Mouse (Mus musculus): ENCODE measurements around the gene Foxk1. TPM values are rescaled to one million over a fixed set of nuclear protein-coding genes. Genes with fewer than 3 reads are reported as not detected.

Gene Foxk1
- polyA plus RNA-seq, 1 experiment from 2014 or later: 3.1 TPM

- Histone ChIP-seq H3K27ac (no peak overlapping the region), H3K27me3 (no peaks in the 10 kb centered on the region), H3K9me3 (replicated peaks) (no peaks in the 10 kb centered on the region), H3K4me1 (peaks cover 36% of the 10 kb centered on the region), H3K4me2 (no peak overlapping the region), H3K4me3 (no peak overlapping the region), H3K9ac (no peak overlapping the region), H3K36me3 (ENCODE audit: poor library complexity, severe bottlenecking) (peaks cover 17% of the 10 kb centered on the region)
- ATAC-seq: peak; percentile 63; the same call in 1 of the 2 replicates
- WGBS: 54% methylated on average over 3 of the region's 3 CpGs
Observed at GRCm38 (mm10) chr5:142423701-142424100, 22.4 kb downstream of the Foxk1 start.

GRCm38 (mm10) chr5:142424627-142425349 is 23.5 kb downstream of the Foxk1 start:
- no peak for ATAC-seq
- Histone ChIP-seq H3K9ac (peak overlapping the region; percentile 34; the same call in 1 of the 2 replicates), H3K9me3 (replicated peaks) (no peaks in the 10 kb centered on the region), H3K4me3 (no peak overlapping the region), H3K4me1 (peaks cover 36% of the 10 kb centered on the region), H3K36me3 (ENCODE audit: poor library complexity, severe bottlenecking) (peaks cover 9% of the 10 kb centered on the region), H3K4me2 (no peak overlapping the region), H3K27me3 (no peaks in the 10 kb centered on the region), H3K27ac (peak overlapping the region; percentile 15; the same call in 1 of the 2 replicates)
- 85% methylated on average over 13 of the region's 13 CpGs for WGBS

- no peak for ATAC-seq
- Histone ChIP-seq H3K9me3 (replicated peaks) (no peaks in the 10 kb centered on the region), H3K27me3 (no peaks in the 10 kb centered on the region), H3K4me3 (no peak overlapping the region), H3K27ac (no peak overlapping the region), H3K4me2 (no peak overlapping the region), H3K36me3 (ENCODE audit: poor library complexity, severe bottlenecking) (no peaks in the 10 kb centered on the region), H3K9ac (no peak overlapping the region), H3K4me1 (peaks cover 31% of the 10 kb centered on the region)
- 92% methylated on average over 2 of the region's 2 CpGs for WGBS
Observed at GRCm38 (mm10) chr5:142426476-142426875, 25.2 kb downstream of the Foxk1 start.

GRCm38 (mm10) chr5:142427876-142428275 is 26.6 kb downstream of the Foxk1 start:
- Histone ChIP-seq H3K4me2 (no peak overlapping the region), H3K4me1 (peaks cover 28% of the 10 kb centered on the region), H3K4me3 (no peak overlapping the region), H3K9me3 (replicated peaks) (no peaks in the 10 kb centered on the region), H3K27ac (peak overlapping the region; percentile 2; the same call in 1 of the 2 replicates), H3K27me3 (no peaks in the 10 kb centered on the region), H3K36me3 (ENCODE audit: poor library complexity, severe bottlenecking) (no peaks in the 10 kb centered on the region), H3K9ac (no peak overlapping the region)
- ATAC-seq: no peak
- WGBS: 63% methylated on average over 10 of the region's 10 CpGs

GRCm38 (mm10) chr5:142428691-142429090 is 27.4 kb downstream of the Foxk1 start:
- no peak overlapping the region for H3K4me3 ChIP-seq
- WGBS: 66% methylated on average over 6 of the region's 6 CpGs
- no peak for ATAC-seq
- H3K4me1 ChIP-seq: peaks cover 26% of the 10 kb centered on the region
- H3K9ac ChIP-seq: no peak overlapping the region
- H3K4me2 ChIP-seq: no peak overlapping the region
- no peaks in the 10 kb centered on the region for H3K36me3 ChIP-seq (ENCODE audit: poor library complexity, severe bottlenecking)
- H3K27ac ChIP-seq: no peak overlapping the region
- H3K9me3 ChIP-seq (replicated peaks): no peaks in the 10 kb centered on the region
- no peaks in the 10 kb centered on the region for H3K27me3 ChIP-seq

- no peak overlapping the region for H3K9ac ChIP-seq
- H3K27ac ChIP-seq: no peak overlapping the region
- WGBS: 76% methylated on average over 12 of the region's 12 CpGs
- H3K4me1 ChIP-seq: peaks cover 24% of the 10 kb centered on the region
- no peaks in the 10 kb centered on the region for H3K9me3 ChIP-seq (replicated peaks)
- no peaks in the 10 kb centered on the region for H3K27me3 ChIP-seq
- H3K4me3 ChIP-seq: no peak overlapping the region
- ATAC-seq: no peak
- H3K4me2 ChIP-seq: no peak overlapping the region
- H3K36me3 ChIP-seq (ENCODE audit: poor library complexity, severe bottlenecking): peaks cover 13% of the 10 kb centered on the region
Observed at GRCm38 (mm10) chr5:142431029-142431428, 29.7 kb downstream of the Foxk1 start.

- WGBS: 89% methylated on average over 9 of the region's 9 CpGs
- H3K4me1 ChIP-seq: peaks cover 24% of the 10 kb centered on the region
- H3K9ac ChIP-seq: no peak overlapping the region
- H3K4me3 ChIP-seq: no peak overlapping the region
- H3K27ac ChIP-seq: no peak overlapping the region
- H3K36me3 ChIP-seq (ENCODE audit: poor library complexity, severe bottlenecking): peaks cover 21% of the 10 kb centered on the region
- H3K4me2 ChIP-seq: no peak overlapping the region
- H3K27me3 ChIP-seq: no peaks in the 10 kb centered on the region
- ATAC-seq: no peak
- no peaks in the 10 kb centered on the region for H3K9me3 ChIP-seq (replicated peaks)
Observed at GRCm38 (mm10) chr5:142431811-142432434, 30.6 kb downstream of the Foxk1 start.

- Histone ChIP-seq H3K36me3 (ENCODE audit: poor library complexity, severe bottlenecking) (peaks cover 26% of the 10 kb centered on the region), H3K9ac (0 out of 2 replicates have a peak overlapping the region, but pooled peaks have one; percentile 2), H3K27me3 (no peaks in the 10 kb centered on the region), H3K4me2 (no peak overlapping the region), H3K27ac (no peak overlapping the region), H3K9me3 (replicated peaks) (no peaks in the 10 kb centered on the region), H3K4me3 (no peak overlapping the region), H3K4me1 (peaks cover 20% of the 10 kb centered on the region)
- 85% methylated on average over 4 of the region's 4 CpGs for WGBS
- ATAC-seq: no peak
Observed at GRCm38 (mm10) chr5:142432695-142433094, 31.4 kb downstream of the Foxk1 start.

GRCm38 (mm10) chr5:142434052-142434451 is 32.8 kb downstream of the Foxk1 start:
- Histone ChIP-seq H3K9me3 (replicated peaks) (no peaks in the 10 kb centered on the region), H3K9ac (no peak overlapping the region), H3K4me1 (peaks cover 17% of the 10 kb centered on the region), H3K27me3 (no peaks in the 10 kb centered on the region), H3K27ac (0 out of 2 replicates have a peak overlapping the region, but pooled peaks have one; percentile 35), H3K36me3 (ENCODE audit: poor library complexity, severe bottlenecking) (peaks cover 28% of the 10 kb centered on the region), H3K4me2 (no peak overlapping the region), H3K4me3 (no peak overlapping the region)
- no peak for ATAC-seq
- 73% methylated on average over 5 of the region's 5 CpGs for WGBS

GRCm38 (mm10) chr5:142435736-142436135 is 34.4 kb downstream of the Foxk1 start:
- no peak for ATAC-seq
- peaks cover 31% of the 10 kb centered on the region for H3K4me1 ChIP-seq
- 97% methylated on average over 15 of the region's 15 CpGs for WGBS

GRCm38 (mm10) chr5:142438380-142438938 is 37.2 kb downstream of the Foxk1 start:
- Histone ChIP-seq H3K9me3 (replicated peaks) (no peaks in the 10 kb centered on the region), H3K27me3 (0 out of 2 replicates have a peak, but pooled peaks cover 3% of the 10 kb centered on the region), H3K27ac (no peak overlapping the region), H3K9ac (no peak overlapping the region), H3K36me3 (ENCODE audit: poor library complexity, severe bottlenecking) (peaks cover 28% of the 10 kb centered on the region), H3K4me1 (peaks cover 41% of the 10 kb centered on the region), H3K4me2 (no peak overlapping the region), H3K4me3 (no peak overlapping the region)
- WGBS: 91% methylated on average over 16 of the region's 16 CpGs
- ATAC-seq: no peak

More at GRCm38 (mm10) chr5:142435736-142436135, 34.4 kb downstream of the Foxk1 start:
- H3K27ac ChIP-seq: no peak overlapping the region
- no peak overlapping the region for H3K4me3 ChIP-seq
- H3K27me3 ChIP-seq: no peaks in the 10 kb centered on the region
- no peak overlapping the region for H3K9ac ChIP-seq
- H3K36me3 ChIP-seq (ENCODE audit: poor library complexity, severe bottlenecking): peaks cover 28% of the 10 kb centered on the region
- no peak overlapping the region for H3K4me2 ChIP-seq
- no peaks in the 10 kb centered on the region for H3K9me3 ChIP-seq (replicated peaks)

- Histone ChIP-seq H3K4me3 (peak overlapping the region; percentile 32), H3K27me3 (0 out of 2 replicates have a peak, but pooled peaks cover 3% of the 10 kb centered on the region), H3K36me3 (ENCODE audit: poor library complexity, severe bottlenecking) (peaks cover 26% of the 10 kb centered on the region), H3K9me3 (replicated peaks) (no peaks in the 10 kb centered on the region), H3K4me1 (peaks cover 37% of the 10 kb centered on the region), H3K9ac (peak overlapping the region; percentile 32; the same call in 1 of the 2 replicates), H3K27ac (peak overlapping the region; percentile 41), H3K4me2 (peak overlapping the region; percentile 62)
- peak; percentile 50 for ATAC-seq
- WGBS: 2% methylated on average over 12 of the region's 12 CpGs
Observed at GRCm38 (mm10) chr5:142439911-142440432, 38.7 kb downstream of the Foxk1 start.
